Mouse (Mus musculus) bone marrow macrophage, adult 2 months (primary cell): Measurements from ENCODE around the gene Pygl.

ENCODE experiments used
- CTCF ChIP-seq: IDR thresholded peaks from 2 replicates; pipeline ENCODE4 v1.5.1; 2012; ENCODE audit warnings: low read depth, mild to moderate bottlenecking, low read length, moderate library complexity
- POLR2A ChIP-seq: IDR thresholded peaks from 2 replicates; pipeline ENCODE4 v1.6.1; 2012; ENCODE audit warnings: mild to moderate bottlenecking, low read depth, low read length, borderline replicate concordance

- TF ChIP-seq POLR2A (no peak), CTCF (no peak)
Measured at GRCm38 (mm10) chr12:70212501-70212900, 18.8 kb downstream of the Pygl start.
